Mouse (Mus musculus) right cerebral cortex, postnatal 10 days (tissue): ENCODE measurements around the gene Engase.

Experiments used
- DNase-seq, 2 experiments: peaks; one replicate each; pipeline ENCODE4 v3.0.0; 2021; ENCODE audit warnings: low spot score in 2 of 2

Gene Engase

GRCm38 (mm10) chr11:118525059-118525458 lies 48.4 kb downstream of the Engase start:
- DNase-seq: no peak

- DNase-seq: no peak
Observed at GRCm38 (mm10) chr11:118528761-118529160, 52.1 kb downstream of the Engase start.

GRCm38 (mm10) chr11:118530313-118530712 lies 53.7 kb downstream of the Engase start:
- DNase-seq: no peak

GRCm38 (mm10) chr11:118534382-118535092 lies 57.9 kb downstream of the Engase start:
- peak in 1 of 2 experiments; percentile 51 for DNase-seq

GRCm38 (mm10) chr11:118538008-118538407 lies 61.4 kb downstream of the Engase start:
- no peak for DNase-seq
